Mouse (Mus musculus): ENCODE measurements around the gene Igsf9b.

DNA sequence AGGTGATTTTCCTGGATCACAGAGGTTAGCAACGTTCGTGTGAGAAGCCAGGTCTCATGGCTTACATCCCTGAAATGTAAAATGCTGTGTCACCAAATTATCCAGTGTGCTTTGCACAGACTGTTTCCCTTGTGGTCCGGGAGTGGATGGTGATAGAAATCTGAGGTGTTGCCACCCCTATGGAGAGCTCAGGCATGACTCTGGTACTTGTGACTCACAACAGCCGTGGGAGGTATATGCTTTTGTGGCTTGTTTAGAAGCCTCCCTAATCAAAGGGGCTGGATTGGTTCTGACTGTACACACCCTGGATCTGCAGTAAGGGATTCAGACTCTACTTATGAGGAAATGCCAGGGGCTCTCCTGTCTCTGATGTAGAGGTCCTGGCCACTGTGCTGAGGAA, 12.7 kb upstream of the Igsf9b start:
- no peak for TF ChIP-seq CTCF (IDR thresholded peaks at IDR 0.05; ENCODE audit: low read depth)
- no peak for TF ChIP-seq EP300 (IDR thresholded peaks at IDR 0.05; ENCODE audit: low read depth)

All from liver, postnatal 0 days (tissue).